ENCODE assay signal across 24 mouse cellular contexts in the genomic region with DNA sequence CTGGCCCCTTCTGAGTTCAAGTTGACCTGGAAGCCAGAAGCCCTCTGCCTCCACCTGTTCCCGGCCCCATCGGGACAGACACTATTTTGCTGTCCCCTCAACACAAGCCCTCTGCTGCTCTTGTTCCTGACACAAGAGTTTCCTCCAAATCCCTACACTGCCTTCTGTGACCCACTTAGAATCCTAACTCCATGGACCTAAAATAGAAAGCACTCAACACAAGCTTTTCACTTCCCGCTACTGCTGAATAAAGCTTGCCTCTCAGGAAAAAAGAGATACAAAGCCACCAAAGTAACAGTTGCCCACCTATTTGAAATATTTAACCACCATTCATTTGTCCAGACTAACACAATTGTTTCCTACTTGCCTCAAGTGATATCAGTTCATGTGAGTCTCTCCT.
A peak's percentile ranks its signal among the peaks of the same experiment; 100 is the strongest.
DNase-seq lines count a peak whose midpoint lies in the region; ATAC-seq and TF ChIP-seq lines count a peak whose summit lies in the region.
"Had no signal": no experiment of that assay in that cellular context is flagged by ENCODE, and none has a peak within 500 bp of the region (broad histone marks: within the 10 kb centered on the region; RNA-seq: fewer than 3 reads in every experiment).

No protein-coding gene starts in this region.

- H3K27ac ChIP-seq in forebrain, postnatal 0 days (ENCODE audit: low read depth, low read length), result peak overlapping the region; percentile 29; the same call in 1 of the 2 replicates
- H3K27ac ChIP-seq in forebrain, embryonic 13.5 days, result no peak overlapping the region
- peak overlapping the region; percentile 50; the same call in 1 of the 2 replicates for H3K27ac ChIP-seq in heart, embryonic 11.5 days (ENCODE audit: low read depth, low read length)
- H3K27ac ChIP-seq in heart, embryonic 15.5 days, result peak overlapping the region; percentile 67
- H3K27ac ChIP-seq in left cerebral cortex, adult 2 months, result peak overlapping the region; percentile 75
- H3K27ac ChIP-seq: embryonic facial prominence, embryonic 13.5 days; forebrain, embryonic 12.5 days had no signal

- H3K9ac ChIP-seq in forebrain, postnatal 0 days, result no peak overlapping the region
- H3K9ac ChIP-seq in forebrain, embryonic 13.5 days, result no peak overlapping the region
- H3K9ac ChIP-seq in heart, embryonic 11.5 days (ENCODE audit: low read depth, low read length), result no peak overlapping the region
- no peak overlapping the region for H3K9ac ChIP-seq in heart, embryonic 15.5 days
- H3K9ac ChIP-seq: embryonic facial prominence, embryonic 13.5 days; forebrain, embryonic 12.5 days; hindbrain, embryonic 15.5 days had no signal

- no peaks in the 10 kb centered on the region for H3K36me3 ChIP-seq in forebrain, postnatal 0 days (ENCODE audit: insufficient read depth)
- no peaks in the 10 kb centered on the region for H3K36me3 ChIP-seq in forebrain, embryonic 13.5 days (ENCODE audit: poor library complexity, severe bottlenecking)
- no peaks in the 10 kb centered on the region for H3K36me3 ChIP-seq in heart, embryonic 11.5 days (ENCODE audit: control insufficient read depth, insufficient read depth, low read length)
- H3K36me3 ChIP-seq in heart, embryonic 15.5 days, result no peaks in the 10 kb centered on the region
- H3K36me3 ChIP-seq: embryonic facial prominence, embryonic 13.5 days; forebrain, embryonic 12.5 days; G1E; hindbrain, embryonic 15.5 days had no signal

- DNase-seq in forebrain, postnatal 0 days, result no peak
- no peak for DNase-seq in heart, postnatal 36 days
- DNase-seq in heart, adult 18-20 months, result no peak
- no peak for DNase-seq in left cerebral cortex, adult 2 months (ENCODE audit: extremely low spot score in 1 of 2, low spot score in 2 of 2)
- DNase-seq in left cerebral cortex, adult 18-20 months (ENCODE audit: low spot score in 2 of 2), result no peak
- DNase-seq: adrenal gland, adult 8-10 months; adrenal gland, postnatal 36 days; B cell, adult 2 months; cerebellum, adult 11 months; cerebellum, adult 8-10 months; cerebellum, postnatal 14 days; gastrocnemius, postnatal 14 days; heart, postnatal 14 days; kidney, adult 8-10 months had no signal

- H3K4me3 ChIP-seq in forebrain, postnatal 0 days (ENCODE audit: low read depth, low read length), result no peak overlapping the region
- no peak overlapping the region for H3K4me3 ChIP-seq in forebrain, embryonic 13.5 days
- H3K4me3 ChIP-seq in heart, embryonic 11.5 days (ENCODE audit: low read depth, low read length), result no peak overlapping the region
- H3K4me3 ChIP-seq in heart, embryonic 15.5 days, result no peak overlapping the region
- no peak overlapping the region for H3K4me3 ChIP-seq in left cerebral cortex, adult 2 months
- H3K4me3 ChIP-seq: embryonic facial prominence, embryonic 13.5 days; forebrain, embryonic 12.5 days; hindbrain, embryonic 15.5 days had no signal

- H3K4me1 ChIP-seq in forebrain, postnatal 0 days (ENCODE audit: insufficient read depth), result peaks cover 20% of the 10 kb centered on the region; the same call in 1 of the 2 replicates
- H3K4me1 ChIP-seq in forebrain, embryonic 13.5 days, result peaks cover 42% of the 10 kb centered on the region
- peaks cover 24% of the 10 kb centered on the region for H3K4me1 ChIP-seq in heart, embryonic 11.5 days (ENCODE audit: control insufficient read depth, insufficient read depth, low read length)
- H3K4me1 ChIP-seq in heart, embryonic 15.5 days (replicated peaks), result peaks cover 46% of the 10 kb centered on the region

- no peak overlapping the region for H3K4me2 ChIP-seq in forebrain, postnatal 0 days (ENCODE audit: low read depth)
- H3K4me2 ChIP-seq in forebrain, embryonic 13.5 days, result no peak overlapping the region
- peak overlapping the region; percentile 2; the same call in 1 of the 2 replicates for H3K4me2 ChIP-seq in heart, embryonic 11.5 days
- 0 out of 2 replicates have a peak overlapping the region, but pooled peaks have one; percentile 11 for H3K4me2 ChIP-seq in heart, embryonic 15.5 days
- H3K4me2 ChIP-seq: embryonic facial prominence, embryonic 13.5 days; forebrain, embryonic 12.5 days; hindbrain, embryonic 15.5 days had no signal

- H3K27me3 ChIP-seq in forebrain, postnatal 0 days (ENCODE audit: insufficient read depth, low read length), result no peaks in the 10 kb centered on the region
- peaks cover 75% of the 10 kb centered on the region for H3K27me3 ChIP-seq in forebrain, embryonic 13.5 days
- peaks cover 64% of the 10 kb centered on the region for H3K27me3 ChIP-seq in heart, embryonic 11.5 days (ENCODE audit: control insufficient read depth, insufficient read depth, low read length)
- peaks cover 53% of the 10 kb centered on the region for H3K27me3 ChIP-seq in heart, embryonic 15.5 days

- ATAC-seq in forebrain, postnatal 0 days, result no peak
- ATAC-seq in forebrain, embryonic 13.5 days, result no peak
- no peak for ATAC-seq in heart, embryonic 11.5 days (replicated peaks; ENCODE audit: insufficient number of reproducible peaks, low FRiP score, low TSS enrichment)
- ATAC-seq in heart, embryonic 15.5 days (replicated peaks; ENCODE audit: insufficient number of reproducible peaks, insufficient read depth, low FRiP score, low read depth), result no peak
- ATAC-seq: CD4-positive, CD25-positive, alpha-beta regulatory T cell, adult 4 months; inflammation-experienced regulatory T-cells, adult 6 months; intestine, postnatal 0 days had no signal

- no peaks in the 10 kb centered on the region for H3K9me3 ChIP-seq in forebrain, postnatal 0 days (ENCODE audit: low read length)
- H3K9me3 ChIP-seq in forebrain, embryonic 13.5 days (replicated peaks), result no peaks in the 10 kb centered on the region
- no peaks in the 10 kb centered on the region for H3K9me3 ChIP-seq in heart, embryonic 11.5 days (replicated peaks; ENCODE audit: control insufficient read depth, low read length)
- no peaks in the 10 kb centered on the region for H3K9me3 ChIP-seq in heart, embryonic 15.5 days (replicated peaks)
- H3K9me3 ChIP-seq: embryonic facial prominence, embryonic 13.5 days; forebrain, embryonic 12.5 days; G1E; hindbrain, embryonic 15.5 days had no signal

- 66% methylated on average over 3 of the region's 3 CpGs for WGBS in forebrain, postnatal 0 days
- 62% methylated on average over 3 of the region's 3 CpGs for WGBS in forebrain, embryonic 13.5 days
- WGBS in heart, embryonic 11.5 days (ENCODE audit: insufficient replicate concordance), result 40% methylated on average over 3 of the region's 3 CpGs
- 44% methylated on average over 3 of the region's 3 CpGs for WGBS in heart, embryonic 15.5 days

- TF ChIP-seq CTCF in forebrain, postnatal 0 days (IDR thresholded peaks at IDR 0.05; ENCODE audit: low read depth), result no peak
- TF ChIP-seq CTCF in left cerebral cortex, adult 2 months (IDR thresholded peaks at IDR 0.05), result no peak

- intact Hi-C loops in heart, postnatal 36 days (cut with DNase I), result loop anchor here (5.0 kb wide), 1 partner anchor 243 kb away; no protein-coding TSS in a partner anchor
- intact Hi-C loops in left cerebral cortex, adult 2 months (cut with DNase I), result no loop called here

Comparison
In these comparisons a context has a peak if more than half of its experiments do, and no peak if none do; other contexts are left out.
1. H3K4me2 ChIP-seq: peak in heart, embryonic 11.5 days (single experiment) and heart, embryonic 15.5 days (single experiment); none in forebrain, postnatal 0 days (single experiment) and forebrain, embryonic 13.5 days (single experiment).